Mouse (Mus musculus): Measurements from ENCODE around the gene Dpp4. TPM values are rescaled to one million over a fixed set of nuclear protein-coding genes. Genes with fewer than 3 reads are reported as not detected.

Dpp4 gene
- total RNA-seq, 2 experiments from 2014 or later = 4.6 to 6.8 TPM

DNA sequence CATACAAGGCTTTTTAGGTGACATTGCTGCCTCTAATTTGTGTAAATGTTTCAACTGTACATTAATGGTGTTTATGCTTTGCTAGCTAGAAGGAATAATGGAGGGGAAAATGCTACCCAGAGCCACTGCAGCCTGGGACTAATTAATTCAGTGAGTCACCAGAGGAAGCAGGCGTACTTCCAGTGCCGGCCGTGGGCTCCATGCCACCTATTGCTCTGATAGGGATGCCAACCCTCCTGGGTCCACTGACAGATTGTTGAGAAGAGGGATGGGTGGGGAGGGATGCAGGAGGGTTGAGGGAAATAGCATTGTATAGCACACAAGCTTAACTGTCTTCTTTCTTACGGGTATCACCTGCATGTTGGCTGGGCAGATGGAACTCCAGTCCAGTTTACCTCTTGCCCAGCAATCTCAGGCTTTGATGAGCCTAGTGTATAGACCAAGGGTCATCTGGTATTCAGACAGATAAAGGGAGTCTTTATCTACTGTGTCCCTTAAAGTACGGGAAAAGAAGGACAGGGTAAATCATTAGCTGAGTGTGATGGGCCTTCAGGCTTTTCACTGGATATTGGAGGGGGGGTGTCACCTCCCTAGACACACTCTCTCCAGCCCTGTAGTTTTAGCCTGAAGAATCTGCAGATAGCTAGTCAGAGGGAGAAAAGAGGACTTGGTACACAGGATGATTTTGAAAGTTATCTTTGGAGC is 43.5 kb downstream of the Dpp4 start:
- no peak for DNase-seq (ENCODE audit: low spot score)
- intact Hi-C loops (cut with DNase I) = no loop called here

DNA sequence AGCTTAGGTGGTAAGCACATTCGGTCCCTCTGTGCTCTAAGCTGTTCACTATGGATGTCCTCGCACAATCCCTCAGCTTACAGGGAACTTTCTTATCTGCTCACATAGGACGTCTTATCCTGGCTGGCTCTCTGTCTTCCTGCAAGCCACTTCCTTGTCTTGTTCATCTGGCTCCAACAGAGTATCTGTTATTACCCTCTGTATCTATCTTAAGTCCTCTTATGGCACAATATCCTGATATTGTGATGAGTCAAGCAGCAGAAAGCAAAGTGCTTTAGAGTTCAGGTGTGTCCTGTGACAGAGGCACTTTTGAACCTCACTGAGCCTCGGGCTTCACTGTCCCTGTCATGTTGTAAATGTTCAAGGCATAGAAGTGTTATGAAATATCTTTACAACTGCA is 48.4 kb downstream of the Dpp4 start:
- intact Hi-C loops (cut with DNase I) = no loop called here
- no peak for DNase-seq (ENCODE audit: low spot score)

GRCm38 (mm10) chr2:62362211-62362610 is 49.8 kb downstream of the Dpp4 start:
- intact Hi-C loops (cut with DNase I) = no loop called here
- no peak for DNase-seq (ENCODE audit: low spot score)

DNA sequence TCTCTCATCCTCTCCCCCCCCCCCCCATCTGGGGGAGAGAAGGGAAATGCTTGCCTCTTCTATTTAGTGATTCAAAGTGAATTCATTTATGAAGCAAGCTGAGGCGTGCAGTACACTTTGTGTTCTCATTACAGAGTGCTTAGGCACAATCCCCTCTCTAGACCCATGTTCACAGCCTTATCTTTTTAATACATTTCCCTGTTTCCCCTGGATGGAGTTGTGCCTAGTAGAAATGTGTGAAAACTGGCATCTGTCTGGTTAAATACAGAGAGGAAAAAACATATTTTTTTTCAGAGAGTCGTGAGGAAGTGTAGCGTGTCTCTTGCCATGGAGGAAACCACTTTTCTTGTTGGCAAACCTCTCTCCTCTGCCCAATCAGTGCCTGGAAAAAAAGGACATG is 50.5 kb downstream of the Dpp4 start:
- no peak for DNase-seq (ENCODE audit: low spot score)
- intact Hi-C loops (cut with DNase I) = no loop called here

DNA sequence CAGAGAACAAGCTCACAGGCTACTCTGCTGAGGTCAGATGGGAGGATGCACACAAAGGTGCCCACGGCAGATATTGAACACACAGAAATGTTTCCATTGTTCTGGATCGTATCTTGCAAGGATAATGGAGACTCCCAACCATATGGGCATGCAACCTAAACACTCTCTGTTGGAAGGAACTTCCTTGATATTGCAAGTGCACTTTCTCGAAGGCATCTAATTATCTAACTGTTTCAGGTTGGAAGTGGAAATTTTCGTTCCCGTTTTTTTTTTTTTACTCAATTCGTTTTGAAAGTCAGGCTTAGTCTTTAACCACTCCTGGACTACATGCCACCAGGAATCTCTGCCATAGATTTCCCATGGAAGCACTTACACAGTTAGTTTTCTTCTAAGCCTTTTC is 51.2 kb downstream of the Dpp4 start:
- intact Hi-C loops (cut with DNase I) = no loop called here
- no peak for DNase-seq (ENCODE audit: low spot score)

DNA sequence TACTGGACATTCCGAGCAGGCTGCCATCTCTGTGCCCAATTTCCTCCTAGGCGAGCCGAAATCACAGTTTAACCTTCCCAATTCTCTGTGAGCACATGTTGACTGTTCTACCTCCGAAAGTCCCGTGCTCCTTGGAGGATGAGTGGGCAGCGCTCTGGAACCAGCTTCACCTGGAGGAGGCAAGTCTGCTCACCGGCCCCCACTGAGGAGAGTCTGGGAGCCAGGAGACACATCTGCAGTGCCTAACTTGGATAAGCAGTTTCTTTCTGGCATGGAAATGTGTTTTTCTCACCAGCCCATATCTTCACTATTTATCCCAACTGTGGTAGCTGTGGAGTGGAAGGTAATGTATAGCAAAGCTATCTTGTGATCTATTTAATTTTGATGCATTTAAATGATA is 54.8 kb downstream of the Dpp4 start:
- DNase-seq (ENCODE audit: low spot score) = no peak
- intact Hi-C loops (cut with DNase I) = no loop called here

DNA sequence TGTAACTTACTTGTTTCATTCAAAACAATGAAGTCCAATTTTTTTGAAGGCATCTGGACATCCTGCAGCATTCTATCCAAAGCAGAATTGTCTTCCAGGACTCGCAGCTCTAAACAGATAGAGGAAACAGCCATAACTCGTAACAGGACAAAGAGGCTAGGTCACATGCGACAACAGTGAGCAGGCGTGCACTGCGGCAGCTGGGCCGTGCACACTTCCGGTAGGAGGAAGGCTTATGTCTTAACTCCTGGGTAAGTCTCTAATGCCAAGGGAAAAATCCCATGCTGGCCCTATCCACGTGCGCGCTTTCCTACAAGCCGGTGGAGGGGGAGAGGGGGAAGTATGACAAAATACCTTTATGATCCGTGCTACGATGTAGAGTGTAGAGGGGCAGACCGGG is 55.4 kb downstream of the Dpp4 start:
- intact Hi-C loops (cut with DNase I) = no loop called here
- DNase-seq (ENCODE audit: low spot score) = no peak

DNA sequence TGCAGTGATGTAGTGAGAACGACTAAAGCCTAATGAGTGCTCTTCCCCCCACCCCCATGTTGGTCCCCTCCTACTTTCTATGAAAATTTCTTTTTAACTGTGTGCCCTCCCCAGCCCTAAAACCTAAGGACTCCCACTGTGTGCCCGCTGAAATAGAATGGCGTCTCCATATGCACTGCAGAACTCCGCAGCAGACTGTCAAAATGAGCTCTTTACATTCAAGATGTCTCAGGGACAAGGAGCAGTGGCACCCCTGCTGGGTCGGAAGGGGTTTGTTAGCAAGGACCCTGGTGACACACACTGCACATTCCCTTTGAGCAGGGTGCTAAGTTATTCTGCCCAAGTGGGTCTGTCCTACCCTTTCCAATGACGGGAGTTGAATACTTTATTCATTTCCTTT is 56.3 kb downstream of the Dpp4 start:
- intact Hi-C loops (cut with DNase I) = no loop called here
- DNase-seq (ENCODE audit: low spot score) = no peak

- intact Hi-C loops (cut with DNase I) = no loop called here
- no peak for DNase-seq (ENCODE audit: low spot score)
Observed at GRCm38 (mm10) chr2:62352035-62352434, 60.0 kb downstream of the Dpp4 start.

- DNase-seq (ENCODE audit: low spot score) = no peak
- intact Hi-C loops (cut with DNase I) = loop anchor here (10.0 kb wide), 1 partner anchor 287 kb away; no protein-coding TSS in a partner anchor
Observed at GRCm38 (mm10) chr2:62347762-62348161, 64.3 kb downstream of the Dpp4 start.

GRCm38 (mm10) chr2:62346771-62347170 is 65.3 kb downstream of the Dpp4 start:
- DNase-seq (ENCODE audit: low spot score) = no peak
- intact Hi-C loops (cut with DNase I) = loop anchor here (1.0 to 10.0 kb wide), 2 partner anchors 112 to 288 kb away; no protein-coding TSS in a partner anchor

DNA sequence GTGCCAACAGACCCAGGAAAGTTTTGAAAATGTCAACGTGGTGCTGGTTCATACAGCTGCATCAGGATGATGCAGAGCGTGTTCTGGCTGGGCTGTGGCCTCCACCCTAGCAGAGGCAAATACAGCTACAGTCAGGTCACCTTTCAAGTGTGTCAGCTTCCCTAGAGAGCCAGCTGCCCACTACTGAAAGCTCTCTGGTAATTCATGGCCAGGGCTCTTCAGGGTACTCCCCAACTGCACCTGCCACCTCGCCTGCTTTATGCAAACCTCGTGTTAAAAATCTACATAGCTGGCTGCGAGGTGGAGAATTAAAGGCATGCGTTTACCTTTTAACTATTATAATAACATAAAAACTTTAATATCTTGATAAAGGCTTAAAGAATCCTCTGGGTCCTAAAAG is 67.7 kb downstream of the Dpp4 start:
- intact Hi-C loops (cut with DNase I) = loop anchor here (10.0 kb wide), 1 partner anchor 290 kb away; no protein-coding TSS in a partner anchor
- DNase-seq (ENCODE audit: low spot score) = no peak

GRCm38 (mm10) chr2:62341734-62342128 is 70.3 kb downstream of the Dpp4 start:
- intact Hi-C loops (cut with DNase I) = loop anchor here (10.0 kb wide), 1 partner anchor 293 kb away; no protein-coding TSS in a partner anchor
- no peak for DNase-seq (ENCODE audit: low spot score)

DNA sequence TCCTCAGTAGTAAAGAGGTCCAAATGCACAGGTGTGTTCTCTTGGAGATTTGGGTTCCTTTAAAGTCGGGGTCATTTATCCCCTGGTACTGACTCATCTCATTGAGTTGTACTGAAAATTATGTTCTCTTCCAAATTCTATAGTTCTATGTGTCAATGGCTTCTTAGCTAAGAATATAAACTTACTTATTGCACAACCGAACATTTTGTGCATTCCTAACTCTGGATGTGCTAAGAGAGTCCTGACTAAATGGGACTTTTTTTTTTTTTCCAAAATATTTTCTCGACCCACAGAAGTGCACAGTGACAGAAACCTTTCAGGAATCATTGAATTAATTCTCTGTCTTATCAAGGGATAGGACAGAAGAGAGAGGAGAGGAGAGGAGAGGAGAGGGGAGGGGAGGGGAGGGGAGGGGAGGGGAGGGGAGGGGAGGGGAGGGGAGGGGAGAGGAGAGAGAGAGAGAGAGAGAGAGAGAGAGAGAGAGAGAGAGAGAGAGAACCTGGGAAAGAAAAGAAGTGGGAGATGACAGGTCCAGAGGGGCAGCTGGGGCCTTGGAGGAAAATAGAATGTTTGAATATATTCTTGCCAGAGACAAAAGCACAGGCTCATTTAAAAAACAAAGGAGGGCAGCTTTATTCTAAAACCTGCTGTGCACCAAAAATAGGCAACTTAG is 70.8 kb downstream of the Dpp4 start:
- no peak for DNase-seq (ENCODE audit: low spot score)
- intact Hi-C loops (cut with DNase I) = loop anchor here (10.0 kb wide), 1 partner anchor 294 kb away; no protein-coding TSS in a partner anchor

GRCm38 (mm10) chr2:62339222-62339944 is 72.6 kb downstream of the Dpp4 start:
- intact Hi-C loops (cut with DNase I) = no loop called here
- DNase-seq (ENCODE audit: low spot score) = no peak

DNA sequence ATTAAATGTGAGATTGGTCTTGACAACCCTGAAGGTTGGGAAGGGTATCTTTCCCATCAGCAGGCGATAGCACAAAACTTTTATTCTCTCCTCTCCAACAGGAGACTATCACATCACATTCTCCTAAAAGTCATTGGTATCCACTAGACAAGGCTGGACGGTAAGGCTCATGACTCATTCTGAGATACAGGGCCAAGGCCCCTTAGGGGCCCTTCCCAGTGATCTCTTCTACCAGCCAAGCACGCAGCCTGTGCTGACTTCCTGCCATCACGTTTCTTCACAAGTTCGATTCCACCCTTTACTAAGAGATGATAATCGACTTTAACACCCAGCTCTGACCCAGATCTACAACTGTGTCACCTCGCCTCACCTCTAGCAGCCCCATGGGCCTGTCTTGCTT is 74.9 kb downstream of the Dpp4 start:
- no peak for DNase-seq (ENCODE audit: low spot score)
- intact Hi-C loops (cut with DNase I) = no loop called here

GRCm38 (mm10) chr2:62334397-62335243 is 77.4 kb downstream of the Dpp4 start:
- no peak for DNase-seq (ENCODE audit: low spot score)
- intact Hi-C loops (cut with DNase I) = no loop called here

- no peak for DNase-seq (ENCODE audit: low spot score)
- intact Hi-C loops (cut with DNase I) = no loop called here
Observed at GRCm38 (mm10) chr2:62332465-62332864, 79.6 kb downstream of the Dpp4 start.

- intact Hi-C loops (cut with DNase I) = no loop called here
- no peak for DNase-seq (ENCODE audit: low spot score)
Observed at GRCm38 (mm10) chr2:62331913-62332312, 80.1 kb downstream of the Dpp4 start.

- no peak for DNase-seq (ENCODE audit: low spot score)
- intact Hi-C loops (cut with DNase I) = no loop called here
Observed at GRCm38 (mm10) chr2:62325388-62325787, 86.6 kb downstream of the Dpp4 start.
